In the genomic region with DNA sequence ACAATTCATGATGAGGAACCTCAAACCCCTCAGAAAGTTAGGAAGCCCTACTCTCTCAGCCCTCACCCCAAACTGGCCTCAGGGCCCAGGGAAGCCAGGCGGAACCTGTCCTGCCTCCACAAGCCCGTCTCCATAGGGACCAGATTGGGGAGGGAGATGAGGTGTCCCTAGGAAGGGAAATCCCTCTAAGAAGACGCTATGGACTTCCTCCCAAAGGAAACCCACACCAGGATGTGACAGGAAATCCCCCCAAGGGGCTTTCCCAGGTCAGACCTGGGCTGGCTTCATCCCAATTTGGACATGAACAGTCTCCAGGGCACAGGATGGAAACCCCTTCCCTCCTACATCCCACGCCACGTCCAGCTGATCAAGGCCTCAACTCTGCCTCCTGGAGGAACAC, we compare ENCODE assay signal across 10 mouse cellular contexts. TPM values are rescaled to one million over a fixed set of nuclear protein-coding genes. Genes with fewer than 3 reads are reported as not detected.
DNase-seq lines count a peak whose midpoint lies in the region; ATAC-seq and TF ChIP-seq lines count a peak whose summit lies in the region.
"Had no signal": no experiment of that assay in that cellular context is flagged by ENCODE, and none has a peak within 500 bp of the region (broad histone marks: within the 10 kb centered on the region; RNA-seq: fewer than 3 reads in every experiment).

No protein-coding gene starts in this region.

- no peak overlapping the region for H3K9ac ChIP-seq in liver, adult 2 months (ENCODE audit: low read depth, low read length)
- H3K9ac ChIP-seq in liver, embryonic 11.5 days (ENCODE audit: low read depth, low read length): no peak overlapping the region
- H3K9ac ChIP-seq: liver, embryonic 15.5 days; neural tube, embryonic 12.5 days had no signal

- no peak for ATAC-seq in liver, embryonic 11.5 days (replicated peaks; ENCODE audit: low FRiP score)

- TF ChIP-seq CTCF in liver, adult 2 months (IDR thresholded peaks at IDR 0.05; ENCODE audit: low read depth, low read length): peak; percentile 16; the same call in 1 of the 2 replicates

- no peak for TF ChIP-seq POLR2A in liver, adult 2 months (IDR thresholded peaks at IDR 0.05; ENCODE audit: extremely low read depth, insufficient read depth, low read length)

- no peaks in the 10 kb centered on the region for H3K79me2 ChIP-seq in liver, adult 2 months (ENCODE audit: control insufficient read depth, insufficient read depth, low read length)

- H3K9me3 ChIP-seq in liver, embryonic 11.5 days (ENCODE audit: control insufficient read depth, low read length): no peaks in the 10 kb centered on the region
- H3K9me3 ChIP-seq in embryonic facial prominence, embryonic 10.5 days: no peaks in the 10 kb centered on the region
- H3K9me3 ChIP-seq: liver, embryonic 15.5 days; neural tube, embryonic 12.5 days had no signal

- no peak for DNase-seq in liver, adult 2 months (ENCODE audit: extremely low read depth, low read depth, low spot score)
- no peak for DNase-seq in liver, embryonic 11.5 days (ENCODE audit: low spot score)
- DNase-seq in embryonic facial prominence, embryonic 10.5 days (ENCODE audit: low spot score): no peak
- peak; percentile 58 for DNase-seq in heart, postnatal 4 days
- DNase-seq in kidney, postnatal 4 days: peak; percentile 51 to 61
- no peak for DNase-seq in urinary bladder, postnatal 14 days (ENCODE audit: low spot score)
- DNase-seq in cerebellum, postnatal 14 days: no peak
- no peak for DNase-seq in layer of hippocampus, adult 9-10 months (ENCODE audit: low spot score)

- H3K4me2 ChIP-seq in liver, embryonic 11.5 days: no peak overlapping the region
- H3K4me2 ChIP-seq: liver, embryonic 15.5 days; neural tube, embryonic 12.5 days had no signal

- no peaks in the 10 kb centered on the region for H3K36me3 ChIP-seq in liver, adult 2 months (ENCODE audit: control insufficient read depth, insufficient read depth, low read length)
- H3K36me3 ChIP-seq in liver, embryonic 11.5 days (ENCODE audit: control insufficient read depth, insufficient read depth, low read length): no peaks in the 10 kb centered on the region
- no peaks in the 10 kb centered on the region for H3K36me3 ChIP-seq in embryonic facial prominence, embryonic 10.5 days (replicated peaks)
- H3K36me3 ChIP-seq: liver, embryonic 15.5 days; neural tube, embryonic 12.5 days had no signal

- peaks cover 6% of the 10 kb centered on the region; the same call in 1 of the 2 replicates for H3K4me1 ChIP-seq in liver, adult 2 months (ENCODE audit: control insufficient read depth, insufficient read depth, low read length)
- 0 out of 2 replicates have a peak, but pooled peaks cover 5% of the 10 kb centered on the region for H3K4me1 ChIP-seq in liver, embryonic 11.5 days (replicated peaks; ENCODE audit: control insufficient read depth, insufficient read depth, low read length)
- H3K4me1 ChIP-seq in embryonic facial prominence, embryonic 10.5 days: peaks cover 42% of the 10 kb centered on the region

- H3K27me3 ChIP-seq in liver, adult 2 months (ENCODE audit: control insufficient read depth, insufficient read depth, low read length): no peaks in the 10 kb centered on the region
- no peaks in the 10 kb centered on the region for H3K27me3 ChIP-seq in liver, embryonic 11.5 days (replicated peaks; ENCODE audit: control insufficient read depth, insufficient read depth, low read length)
- H3K27me3 ChIP-seq in embryonic facial prominence, embryonic 10.5 days (replicated peaks; ENCODE audit: low read depth, poor library complexity, severe bottlenecking): no peaks in the 10 kb centered on the region
- H3K27me3 ChIP-seq: liver, embryonic 15.5 days; neural tube, embryonic 12.5 days had no signal

- 86% methylated on average over 5 of the region's 5 CpGs for WGBS in liver, adult 2 months
- WGBS in liver, embryonic 11.5 days: 60% methylated on average over 5 of the region's 5 CpGs
- 54% methylated on average over 5 of the region's 5 CpGs for WGBS in embryonic facial prominence, embryonic 10.5 days

- H3K4me3 ChIP-seq in liver, adult 2 months (ENCODE audit: insufficient read depth, low read depth, low read length): no peak overlapping the region
- H3K4me3 ChIP-seq in liver, embryonic 11.5 days (ENCODE audit: low read depth, low read length): no peak overlapping the region
- no peak overlapping the region for H3K4me3 ChIP-seq in embryonic facial prominence, embryonic 10.5 days
- H3K4me3 ChIP-seq: liver, embryonic 15.5 days; neural tube, embryonic 12.5 days had no signal

- H3K27ac ChIP-seq in liver, adult 2 months (replicated peaks; ENCODE audit: insufficient read depth, low read depth, low read length): no peak overlapping the region
- no peak overlapping the region for H3K27ac ChIP-seq in liver, embryonic 11.5 days (ENCODE audit: low read depth, low read length)
- 0 out of 2 replicates have a peak overlapping the region, but pooled peaks have one; percentile 2 for H3K27ac ChIP-seq in embryonic facial prominence, embryonic 10.5 days (replicated peaks)
- H3K27ac ChIP-seq: liver, embryonic 15.5 days; neural tube, embryonic 12.5 days had no signal

RNA-seq across cellular contexts. Expression of a gene that starts 27.5 kb away (rescaled TPM):
- total RNA-seq in liver, adult 2 months (2014; rRNA removed): 2.7 and 6.6 TPM in 2 replicates
- polyA plus RNA-seq in liver, adult 2 months (2012; rRNA removed): 8.0 and 10.5 TPM in 2 replicates
- polyA plus RNA-seq in liver, embryonic 11.5 days (2014; fragmentation: Nextera tagmentation; extraction: Ambion mirVana): 10.4 and 11.2 TPM in 2 replicates
- 12.7 and 15.5 TPM in 2 replicates for polyA plus RNA-seq in embryonic facial prominence, embryonic 10.5 days (2016; fragmentation: Nextera tagmentation; extraction: Ambion mirVana)
- 10 to 100 TPM; 74.3 to 79.7 TPM for total RNA-seq in heart, postnatal 4 days (2021)

Comparison
In these comparisons a context has a peak if more than half of its experiments do, and no peak if none do; other contexts are left out.
1. DNase-seq: peak in heart, postnatal 4 days (single experiment) and kidney, postnatal 4 days (2 of 2); none in liver, adult 2 months (single experiment), liver, embryonic 11.5 days (single experiment), embryonic facial prominence, embryonic 10.5 days (single experiment), urinary bladder, postnatal 14 days (single experiment), cerebellum, postnatal 14 days (0 of 2) and layer of hippocampus, adult 9-10 months (single experiment).